Mouse (Mus musculus) thymus, adult 2 months (tissue): ENCODE measurements around the gene Slc13a5. TPM values are rescaled to one million over a fixed set of nuclear protein-coding genes. Genes with fewer than 3 reads are reported as not detected.

Experiments
- DNase-seq: peaks from one replicate; pipeline ENCODE4 v3.0.0; 2021
- H3K27ac ChIP-seq: fragments of 200-500 bp; 2 replicates; pipeline ENCODE4 v1.5.1; 2012; ENCODE audit warnings: low read length, control low read depth; ENCODE audit not compliant: control insufficient read depth, insufficient read depth
- H3K27me3 ChIP-seq: fragments of 200-500 bp; 2 replicates; pipeline ENCODE4 v1.6.1; 2012; ENCODE audit warnings: mild to moderate bottlenecking, low read length, moderate library complexity, mixed read lengths; ENCODE audit not compliant: control insufficient read depth, insufficient read depth
- H3K36me3 ChIP-seq: fragments of 200-500 bp; 2 replicates; pipeline ENCODE4 v1.6.1; 2012; ENCODE audit warnings: mild to moderate bottlenecking, low read length, moderate library complexity; ENCODE audit not compliant: control insufficient read depth, insufficient read depth
- H3K4me1 ChIP-seq: fragments of 200-500 bp; replicated peaks from 2 replicates; pipeline ENCODE4 v1.6.1; 2012; ENCODE audit warnings: low read length; ENCODE audit not compliant: control insufficient read depth, insufficient read depth
- H3K4me3 ChIP-seq: fragments of 200-500 bp; 2 replicates; pipeline ENCODE4 v1.5.1; 2012; ENCODE audit warnings: mild to moderate bottlenecking, low read length, control low read depth, moderate library complexity; ENCODE audit not compliant: control insufficient read depth, insufficient read depth
- CTCF ChIP-seq: fragments of 200-500 bp; IDR thresholded peaks from 2 replicates; pipeline ENCODE4 v1.5.1; 2012; ENCODE audit warnings: mild to moderate bottlenecking, control low read depth, low read length, moderate library complexity, borderline replicate concordance; ENCODE audit not compliant: control insufficient read depth, poor library complexity, insufficient read depth; ENCODE audit errors: extremely low read depth
- POLR2A ChIP-seq: fragments of 200-500 bp; IDR thresholded peaks from 2 replicates; pipeline ENCODE4 v1.6.1; 2012; ENCODE audit warnings: mild to moderate bottlenecking, low read length, control low read depth, moderate library complexity; ENCODE audit not compliant: control insufficient read depth, poor library complexity, insufficient read depth; ENCODE audit errors: extremely low read depth
- WGBS: fragments of 180-500 bp; shearing (Covaris S2); methylation state at CpG from one replicate; pipeline ENCODE4 v1.1.7; 2018; 5-methylcytosine and 5-hydroxymethylcytosine counted together
- polyA plus RNA-seq: library from polyadenylated mRNA; depleted of rRNA; stranded (reverse); fragments of >200 nt; gene quantifications from 2 replicates; pipeline ENCODE4 v1.2.3, GENCODE M21; 2012

Gene Slc13a5
- polyA plus RNA-seq, 1 experiment: 0.04 TPM

DNA sequence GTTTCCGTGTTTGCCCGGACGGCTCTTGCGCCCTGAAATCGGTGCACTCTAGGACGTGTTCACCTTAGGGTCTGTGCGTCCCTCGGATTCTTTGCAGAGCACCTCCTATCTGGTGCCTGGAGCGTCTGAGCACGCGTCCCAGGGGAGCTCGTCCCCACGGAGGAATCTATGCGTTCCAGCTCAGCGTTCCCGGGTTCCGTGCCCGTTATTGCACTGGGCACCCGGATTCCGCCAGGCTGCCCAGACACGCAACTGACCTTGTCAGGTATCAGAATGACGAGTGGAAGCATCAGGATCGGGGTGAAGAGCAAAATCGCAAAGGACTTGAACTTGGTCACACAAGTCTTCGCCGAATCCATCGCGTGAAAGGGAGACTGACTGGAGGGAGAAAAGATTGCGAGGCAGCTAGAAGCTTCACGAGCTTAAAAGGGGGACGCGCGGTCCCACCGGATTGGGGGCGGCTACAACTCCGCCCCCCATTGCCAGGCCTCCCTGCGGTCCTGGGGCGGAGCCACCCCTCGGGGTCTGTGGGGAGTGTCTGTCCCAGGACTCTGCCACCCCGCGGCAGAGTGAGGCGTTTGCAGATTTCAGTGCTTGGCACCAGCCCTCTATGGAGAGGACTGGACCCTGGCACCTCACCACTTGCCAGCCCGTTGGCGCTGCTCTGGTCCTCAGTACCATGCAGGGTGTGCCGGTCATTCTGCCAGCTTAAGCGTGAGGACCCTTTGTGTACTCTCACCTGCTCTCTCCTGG, 639 bp downstream of the Slc13a5 start:
- no peak overlapping the region for H3K27ac ChIP-seq
- TF ChIP-seq CTCF: 0 out of 2 replicates have a peak, but pooled peaks have one; percentile 28
- TF ChIP-seq POLR2A: no peak
- WGBS: 2% methylated on average over 46 of the region's 46 CpGs

DNA sequence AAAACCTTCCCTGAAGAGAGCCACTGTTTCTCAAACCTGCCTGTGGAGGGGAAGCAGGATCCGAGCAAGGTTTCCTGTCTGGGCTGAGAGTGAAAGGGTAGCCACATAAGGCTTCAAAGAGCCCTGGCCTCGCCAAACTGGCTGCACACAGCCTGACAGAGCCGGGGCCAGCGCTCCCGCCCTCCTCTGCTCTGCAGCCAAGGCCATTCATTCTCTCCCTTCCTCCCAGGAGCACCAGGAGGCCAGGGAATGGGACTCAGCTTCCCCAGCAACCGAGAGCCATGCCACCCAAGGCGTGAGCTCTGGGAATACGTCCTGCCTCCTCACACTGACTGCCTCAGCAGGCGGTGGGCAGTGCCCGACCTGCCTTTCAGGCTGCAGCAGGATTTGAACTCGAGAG, 1.5 kb downstream of the Slc13a5 start:
- Histone ChIP-seq H3K4me1 (peaks cover 8% of the 10 kb centered on the region; the same call in 1 of the 2 replicates), H3K27ac (no peak overlapping the region), H3K4me3 (no peak overlapping the region), H3K27me3 (peaks cover 10% of the 10 kb centered on the region; the same call in 1 of the 2 replicates), H3K36me3 (no peaks in the 10 kb centered on the region)
- TF ChIP-seq POLR2A (no peak), CTCF (no peak)
- WGBS: 19% methylated on average over 11 of the region's 11 CpGs
- no peak for DNase-seq

More for the DNA sequence above, 639 bp downstream of the Slc13a5 start:
- peak; percentile 54 for DNase-seq
- H3K36me3 ChIP-seq: no peaks in the 10 kb centered on the region
- H3K4me1 ChIP-seq: peaks cover 8% of the 10 kb centered on the region; the same call in 1 of the 2 replicates
- peak overlapping the region; percentile 5 for H3K4me3 ChIP-seq
- H3K27me3 ChIP-seq: peaks cover 10% of the 10 kb centered on the region; the same call in 1 of the 2 replicates

DNA sequence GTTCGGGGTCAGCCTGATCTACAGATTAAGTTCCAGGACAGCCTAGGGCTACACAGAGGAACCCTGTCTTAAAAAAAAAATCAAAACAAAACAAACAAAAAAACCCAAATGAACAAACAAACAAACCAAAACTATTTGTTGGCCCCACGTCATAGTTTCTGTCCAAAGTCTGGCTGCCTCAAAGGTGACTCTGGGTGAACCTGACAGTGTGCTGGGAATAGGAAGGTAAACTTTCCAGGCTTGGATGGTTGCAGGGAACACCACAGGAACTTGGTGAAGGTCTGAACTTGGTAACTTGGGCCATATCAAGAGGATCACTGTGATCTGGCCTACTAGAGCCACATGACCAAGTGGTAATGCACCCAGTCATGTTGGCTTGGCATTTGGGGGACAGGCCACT, 10.6 kb downstream of the Slc13a5 start:
- Histone ChIP-seq H3K4me3 (no peak overlapping the region), H3K27ac (no peak overlapping the region), H3K27me3 (no peaks in the 10 kb centered on the region), H3K36me3 (no peaks in the 10 kb centered on the region), H3K4me1 (no peaks in the 10 kb centered on the region)
- DNase-seq: no peak
- 91% methylated on average over 2 of the region's 2 CpGs for WGBS
- TF ChIP-seq CTCF (no peak), POLR2A (no peak)

DNA sequence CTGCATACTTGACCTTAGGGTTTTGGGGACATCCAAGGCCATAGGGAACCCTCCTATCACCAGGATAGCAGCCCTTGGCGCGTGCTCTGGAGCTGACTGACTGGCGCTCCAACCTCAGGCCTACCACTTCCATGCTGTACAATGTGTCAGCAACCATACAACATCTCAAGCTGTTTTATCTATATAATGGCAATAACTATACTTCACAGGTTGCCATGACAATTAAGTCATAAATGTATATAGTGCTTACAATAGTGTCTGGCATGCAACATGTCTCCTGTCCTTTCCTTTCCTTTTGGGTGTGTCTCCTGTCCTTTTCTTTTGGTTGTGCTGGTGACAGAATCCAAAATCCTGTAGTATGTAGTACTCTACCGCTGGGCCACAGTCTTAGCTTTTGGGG, 11.4 kb downstream of the Slc13a5 start:
- DNase-seq: no peak
- no peaks in the 10 kb centered on the region for H3K27me3 ChIP-seq
- TF ChIP-seq POLR2A (no peak), CTCF (no peak)
- WGBS: 97% methylated on average over 4 of the region's 4 CpGs
- H3K36me3 ChIP-seq: no peaks in the 10 kb centered on the region
- H3K4me3 ChIP-seq: no peak overlapping the region
- no peaks in the 10 kb centered on the region for H3K4me1 ChIP-seq
- H3K27ac ChIP-seq: no peak overlapping the region

DNA sequence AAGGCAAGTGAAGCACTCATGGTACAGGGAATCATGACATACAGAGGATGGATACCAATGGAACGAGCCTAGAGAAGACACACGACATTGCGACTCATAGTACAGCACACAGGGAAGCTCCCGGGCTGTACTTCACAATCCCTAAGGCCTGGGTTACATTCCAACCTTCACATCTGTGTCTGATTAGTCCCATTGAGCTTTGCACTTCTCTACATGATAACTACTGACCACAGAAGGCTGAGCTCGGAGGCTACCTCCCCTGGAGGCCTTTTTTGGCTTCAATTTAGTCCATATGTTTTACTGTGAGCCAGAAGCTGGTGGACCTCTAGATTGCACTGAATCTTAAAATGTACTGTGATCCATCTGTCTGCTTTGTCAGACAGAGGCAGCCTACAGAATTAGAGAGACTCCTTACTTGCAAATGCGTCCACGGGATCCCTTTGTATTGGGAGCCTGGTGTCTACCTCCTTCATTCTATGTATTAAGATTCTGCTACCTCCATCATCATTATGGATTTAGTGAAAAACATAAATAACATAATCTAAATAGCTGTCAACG, 21.7 kb downstream of the Slc13a5 start:
- Histone ChIP-seq H3K27ac (no peak overlapping the region), H3K27me3 (no peaks in the 10 kb centered on the region), H3K36me3 (no peaks in the 10 kb centered on the region), H3K4me1 (no peaks in the 10 kb centered on the region), H3K4me3 (no peak overlapping the region)
- no peak for TF ChIP-seq POLR2A
- TF ChIP-seq CTCF: no peak
- DNase-seq: no peak
- 91% methylated on average over 8 of the region's 8 CpGs for WGBS

DNA sequence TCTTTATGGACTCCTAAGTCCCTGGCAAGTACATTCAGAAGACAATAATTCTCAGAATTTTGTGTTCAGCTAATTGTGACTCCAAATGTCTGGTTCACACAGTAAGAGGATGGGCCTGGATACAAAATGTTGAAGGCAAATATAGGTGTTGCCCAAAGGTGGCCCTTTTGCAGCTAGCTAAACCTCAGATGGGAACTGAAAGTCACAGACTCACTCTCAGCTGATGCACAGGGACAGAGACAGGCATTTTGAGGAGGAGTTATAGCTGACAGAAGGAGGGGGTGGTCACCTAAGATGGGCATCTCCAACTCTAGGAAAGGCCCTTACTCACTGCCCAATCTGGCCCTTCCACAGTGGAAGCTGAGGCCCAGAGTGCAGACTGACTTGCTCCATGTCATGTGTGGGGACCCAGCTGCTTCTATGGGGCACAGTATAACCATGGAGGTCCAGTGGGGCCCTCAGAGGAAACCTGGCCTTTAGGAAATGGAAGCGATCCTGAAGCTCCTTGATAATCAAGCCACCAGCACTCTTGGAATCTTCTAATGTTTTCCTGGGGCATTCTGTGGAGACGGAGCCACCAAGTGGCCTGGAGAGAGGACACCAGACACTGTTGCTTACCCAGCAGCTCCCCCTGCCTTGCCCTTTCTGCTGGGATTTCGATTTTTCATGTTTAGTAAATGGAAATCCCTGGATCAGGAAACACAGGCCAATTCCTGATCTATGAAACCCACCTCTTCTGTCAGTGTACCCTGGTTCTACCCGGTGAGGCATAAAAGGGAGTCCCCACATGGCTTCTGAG, 26.8 kb downstream of the Slc13a5 start:
- no peaks in the 10 kb centered on the region for H3K36me3 ChIP-seq
- TF ChIP-seq POLR2A: no peak
- TF ChIP-seq CTCF: no peak
- WGBS: 85% methylated on average over 4 of the region's 4 CpGs
- no peaks in the 10 kb centered on the region for H3K4me1 ChIP-seq
- no peaks in the 10 kb centered on the region for H3K27me3 ChIP-seq
- no peak overlapping the region for H3K27ac ChIP-seq
- no peak for DNase-seq
- H3K4me3 ChIP-seq: no peak overlapping the region
